Mouse (Mus musculus) forebrain, embryonic 10.5 days (tissue): ENCODE data around the gene Ccdc77. TPM values are rescaled to one million over a fixed set of nuclear protein-coding genes. Genes with fewer than 3 reads are reported as not detected.

Experiments used
- DNase-seq: peaks from one replicate; pipeline ENCODE4 v3.0.0-alpha.2; 2017; ENCODE audit warnings: low spot score; ENCODE audit errors: extremely low spot score
- H3K27ac ChIP-seq: fragments of 300-500 bp; sonication (generic); 2 replicates; pipeline ENCODE4 v1.5.1; 2016; ENCODE audit warnings: mild to moderate bottlenecking
- H3K27me3 ChIP-seq: fragments of 300-500 bp; sonication (generic); 2 replicates; pipeline ENCODE4 v1.6.1; 2016; ENCODE audit warnings: mild to moderate bottlenecking; ENCODE audit not compliant: poor library complexity, severe bottlenecking
- H3K36me3 ChIP-seq: fragments of 300-500 bp; sonication (generic); replicated peaks from 2 replicates; pipeline ENCODE4 v1.6.1; 2016; ENCODE audit warnings: mild to moderate bottlenecking, moderate library complexity
- H3K4me1 ChIP-seq: fragments of 300-500 bp; sonication (generic); 2 replicates; pipeline ENCODE4 v1.6.1; 2016
- H3K4me3 ChIP-seq: fragments of 300-500 bp; sonication (generic); 2 replicates; pipeline ENCODE4 v1.5.1; 2016; ENCODE audit warnings: mild to moderate bottlenecking, moderate library complexity
- H3K9me3 ChIP-seq: fragments of 300-500 bp; sonication (generic); 2 replicates; pipeline ENCODE4 v1.6.1; 2016; ENCODE audit warnings: mild to moderate bottlenecking, moderate library complexity
- WGBS: fragments of 180-500 bp; shearing (Covaris S2); methylation state at CpG from one replicate; pipeline ENCODE4 v1.1.7; 2016; 5-methylcytosine and 5-hydroxymethylcytosine counted together
- polyA plus RNA-seq: library from polyadenylated mRNA; unstranded; fragments of >200 nt; fragmentation: Nextera tagmentation; extraction: Ambion mirVana; gene quantifications from 2 replicates; pipeline ENCODE4 v1.2.1, GENCODE M21; 2016

Ccdc77 gene
- polyA plus RNA-seq, 1 experiment from 2014 or later, result 28.6 TPM

DNA sequence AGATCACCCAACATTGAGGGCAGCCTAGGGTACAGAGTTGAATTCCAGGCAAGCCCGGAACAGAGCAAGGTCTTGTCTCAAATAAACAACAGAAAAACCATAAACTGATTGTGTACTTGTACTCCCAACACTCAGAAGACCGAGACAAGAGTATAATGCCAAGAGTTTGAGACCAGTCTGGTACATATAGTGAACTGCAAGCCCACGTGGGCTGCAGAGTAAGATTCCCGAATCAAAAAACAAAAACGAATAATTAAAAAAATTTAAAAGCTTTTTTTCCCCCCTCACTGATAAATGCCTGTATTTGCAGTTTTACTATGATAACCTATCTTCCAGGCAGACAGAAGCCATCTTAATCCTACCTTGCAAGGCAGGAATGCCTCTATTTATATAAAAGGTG, 7.7 kb downstream of the Ccdc77 start:
- Histone ChIP-seq H3K4me3 (peak overlapping the region; percentile 73), H3K9me3 (no peaks in the 10 kb centered on the region), H3K27ac (peak overlapping the region; percentile 89), H3K27me3 (no peaks in the 10 kb centered on the region), H3K36me3 (peaks cover 23% of the 10 kb centered on the region), H3K4me1 (peaks cover 13% of the 10 kb centered on the region)
- DNase-seq, result no peak
- WGBS, result 47% methylated on average over 5 of the region's 5 CpGs

GRCm38 (mm10) chr6:120349018-120349417, 15.2 kb downstream of the Ccdc77 start:
- H3K9me3 ChIP-seq, result no peaks in the 10 kb centered on the region
- no peaks in the 10 kb centered on the region for H3K4me1 ChIP-seq
- WGBS, result 94% methylated on average over 3 of the region's 3 CpGs
- no peak overlapping the region for H3K4me3 ChIP-seq
- no peak for DNase-seq
- H3K27ac ChIP-seq, result no peak overlapping the region
- H3K27me3 ChIP-seq, result no peaks in the 10 kb centered on the region
- H3K36me3 ChIP-seq, result peaks cover 91% of the 10 kb centered on the region

- WGBS, result 68% methylated on average over 1 of the region's 1 CpGs
Observed at GRCm38 (mm10) chr6:120343992-120344391, 20.2 kb downstream of the Ccdc77 start.

DNA sequence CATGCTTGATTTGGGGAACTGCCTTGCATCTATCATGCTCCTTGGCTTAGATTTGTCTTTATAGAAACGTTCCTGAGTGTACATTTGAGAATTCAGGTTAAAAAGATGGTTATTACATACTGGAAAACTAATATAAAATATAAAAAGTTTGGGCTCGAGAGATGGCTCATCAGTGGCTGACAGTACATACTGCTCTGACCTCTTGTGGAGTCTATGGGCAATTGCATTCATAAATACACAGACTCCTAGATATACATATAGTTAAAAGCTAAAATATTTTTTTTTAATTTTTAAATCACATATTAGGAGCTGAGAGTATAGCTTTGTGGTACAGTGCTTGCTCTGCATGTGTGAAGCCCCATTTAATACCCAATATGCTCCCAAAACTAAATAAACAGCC, 31.8 kb downstream of the Ccdc77 start:
- no peak for DNase-seq
- no peak overlapping the region for H3K4me3 ChIP-seq
- H3K36me3 ChIP-seq, result peaks cover 92% of the 10 kb centered on the region
- H3K27me3 ChIP-seq, result no peaks in the 10 kb centered on the region
- 83% methylated on average over 2 of the region's 2 CpGs for WGBS
- no peak overlapping the region for H3K27ac ChIP-seq
- no peaks in the 10 kb centered on the region for H3K9me3 ChIP-seq
- no peaks in the 10 kb centered on the region for H3K4me1 ChIP-seq

More at GRCm38 (mm10) chr6:120343992-120344391, 20.2 kb downstream of the Ccdc77 start:
- H3K27ac ChIP-seq, result no peak overlapping the region
- H3K27me3 ChIP-seq, result no peaks in the 10 kb centered on the region
- peaks cover 97% of the 10 kb centered on the region for H3K36me3 ChIP-seq
- DNase-seq, result no peak
- H3K9me3 ChIP-seq, result no peaks in the 10 kb centered on the region
- no peaks in the 10 kb centered on the region for H3K4me1 ChIP-seq
- no peak overlapping the region for H3K4me3 ChIP-seq

- Histone ChIP-seq H3K36me3 (peaks cover 38% of the 10 kb centered on the region), H3K27ac (no peak overlapping the region), H3K4me3 (no peak overlapping the region), H3K4me1 (no peaks in the 10 kb centered on the region), H3K9me3 (no peaks in the 10 kb centered on the region), H3K27me3 (no peaks in the 10 kb centered on the region)
- DNase-seq, result peak; percentile 43
- WGBS, result 32% methylated on average over 6 of the region's 6 CpGs
Observed at GRCm38 (mm10) chr6:120324295-120324927, 39.8 kb downstream of the Ccdc77 start.

DNA sequence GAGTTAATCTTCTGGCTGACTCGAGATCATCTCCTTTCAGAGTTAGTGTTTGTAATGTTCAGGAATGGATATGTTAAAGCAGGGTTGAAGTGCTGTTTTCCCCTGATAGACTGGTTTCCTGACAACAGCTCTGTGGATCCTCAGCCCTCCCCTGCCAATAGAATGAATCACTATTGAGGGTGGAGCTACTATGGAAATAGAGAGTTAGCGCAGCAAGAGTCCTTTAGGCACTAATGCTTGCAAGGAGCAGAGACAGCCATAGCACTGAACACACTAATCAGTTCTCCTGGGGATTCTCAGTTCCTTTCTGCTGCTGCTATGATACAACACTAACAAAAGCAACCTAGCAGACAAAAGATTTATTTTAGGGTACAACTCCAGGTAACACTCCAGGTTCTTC, 43.8 kb downstream of the Ccdc77 start:
- no peak for DNase-seq
- WGBS, result 79% methylated on average over 2 of the region's 2 CpGs
- Histone ChIP-seq H3K4me3 (no peak overlapping the region), H3K27ac (no peak overlapping the region), H3K27me3 (no peaks in the 10 kb centered on the region), H3K36me3 (peaks cover 18% of the 10 kb centered on the region), H3K9me3 (no peaks in the 10 kb centered on the region), H3K4me1 (no peaks in the 10 kb centered on the region)

- Histone ChIP-seq H3K4me3 (no peak overlapping the region), H3K9me3 (no peaks in the 10 kb centered on the region), H3K27me3 (no peaks in the 10 kb centered on the region), H3K27ac (no peak overlapping the region), H3K36me3 (peaks cover 9% of the 10 kb centered on the region), H3K4me1 (no peaks in the 10 kb centered on the region)
- no peak for DNase-seq
- 92% methylated on average over 9 of the region's 9 CpGs for WGBS
Observed at GRCm38 (mm10) chr6:120319129-120319528, 45.0 kb downstream of the Ccdc77 start.

DNA sequence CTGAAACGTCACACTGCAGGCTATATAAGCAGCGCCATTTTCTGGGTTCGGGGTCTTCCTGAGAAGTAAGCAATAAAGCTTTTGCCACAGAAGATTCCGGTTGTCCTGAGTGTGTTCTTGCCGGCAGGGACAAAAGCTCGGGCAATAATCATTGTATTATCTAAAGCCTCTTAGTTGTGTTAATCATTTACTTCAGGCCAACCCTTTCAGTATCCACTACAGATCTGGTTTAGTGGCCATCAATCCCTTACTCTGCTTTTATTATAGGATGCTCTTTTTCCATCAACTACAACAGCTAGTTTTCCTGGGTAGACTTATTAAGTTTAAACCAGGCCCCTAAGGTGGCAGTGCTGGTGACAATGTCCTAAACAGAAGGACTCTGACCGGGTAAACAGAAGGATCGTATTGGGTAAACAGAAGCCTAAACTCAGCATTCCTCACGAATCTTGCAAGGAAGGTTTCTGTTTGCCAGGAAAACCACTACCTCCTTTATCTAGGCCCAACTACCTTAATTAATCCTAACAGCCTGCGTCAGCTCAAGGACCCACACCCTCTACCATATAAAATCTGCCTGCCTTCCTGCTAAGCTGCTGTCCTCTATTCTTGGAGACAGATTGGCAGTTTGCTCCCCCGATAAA, 45.8 kb downstream of the Ccdc77 start:
- Histone ChIP-seq H3K36me3 (peaks cover 2% of the 10 kb centered on the region; the same call in 1 of the 2 replicates), H3K4me3 (no peak overlapping the region), H3K4me1 (no peaks in the 10 kb centered on the region), H3K9me3 (no peaks in the 10 kb centered on the region), H3K27ac (no peak overlapping the region), H3K27me3 (no peaks in the 10 kb centered on the region)
- DNase-seq, result no peak
- WGBS, result 88% methylated on average over 11 of the region's 11 CpGs

GRCm38 (mm10) chr6:120312443-120312842, 51.7 kb downstream of the Ccdc77 start:
- Histone ChIP-seq H3K36me3 (no peaks in the 10 kb centered on the region), H3K27ac (no peak overlapping the region), H3K4me1 (no peaks in the 10 kb centered on the region), H3K4me3 (no peak overlapping the region), H3K27me3 (no peaks in the 10 kb centered on the region), H3K9me3 (no peaks in the 10 kb centered on the region)
- DNase-seq, result no peak
- 86% methylated on average over 5 of the region's 5 CpGs for WGBS

DNA sequence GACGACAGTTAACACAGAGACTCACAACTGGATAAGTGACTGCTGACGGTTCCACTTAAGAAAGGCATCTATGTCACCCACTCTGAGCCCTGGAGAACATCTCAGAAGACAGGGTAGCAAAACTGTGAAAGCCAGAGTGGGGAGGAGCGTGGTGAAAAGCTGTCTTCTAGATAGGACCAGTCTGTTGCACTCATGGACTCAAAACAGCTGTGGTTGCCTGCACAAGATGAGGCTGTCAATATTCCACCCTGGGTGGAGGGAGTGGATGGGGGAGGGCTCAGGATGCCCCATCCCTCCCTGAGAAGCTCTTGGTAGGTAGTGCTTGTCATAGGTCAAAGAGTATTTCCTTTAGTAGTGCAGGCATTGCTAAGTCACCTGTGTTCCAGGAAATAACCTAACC, 54.4 kb downstream of the Ccdc77 start:
- H3K4me1 ChIP-seq, result no peaks in the 10 kb centered on the region
- WGBS, result 85% methylated on average over 3 of the region's 3 CpGs

DNA sequence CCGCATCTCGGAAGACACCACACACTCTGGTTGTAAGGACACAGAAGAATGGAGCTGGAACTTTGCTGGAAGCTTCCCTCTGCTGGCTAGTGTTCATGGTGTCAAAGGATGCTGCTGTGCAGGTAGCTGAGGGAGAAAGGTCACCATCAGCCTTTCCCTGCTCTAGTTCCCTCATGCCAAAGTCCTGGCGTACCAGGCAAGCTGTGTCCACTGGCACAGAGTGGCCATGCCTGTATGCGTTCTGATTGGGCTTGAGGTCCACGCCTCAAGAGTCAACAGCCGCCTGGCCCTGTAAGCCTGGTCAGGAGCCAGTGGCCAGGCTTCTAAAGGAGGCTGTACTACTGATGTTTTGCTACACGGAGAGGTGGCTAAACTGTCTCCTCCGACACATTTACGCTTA, 54.8 kb downstream of the Ccdc77 start:
- DNase-seq, result no peak
- 89% methylated on average over 9 of the region's 9 CpGs for whole genome bisulfite sequencing

More for the DNA sequence above, 54.4 kb downstream of the Ccdc77 start:
- Histone ChIP-seq H3K36me3 (no peaks in the 10 kb centered on the region), H3K27ac (no peak overlapping the region), H3K9me3 (no peaks in the 10 kb centered on the region), H3K27me3 (no peaks in the 10 kb centered on the region), H3K4me3 (no peak overlapping the region)
- no peak for DNase-seq

DNA sequence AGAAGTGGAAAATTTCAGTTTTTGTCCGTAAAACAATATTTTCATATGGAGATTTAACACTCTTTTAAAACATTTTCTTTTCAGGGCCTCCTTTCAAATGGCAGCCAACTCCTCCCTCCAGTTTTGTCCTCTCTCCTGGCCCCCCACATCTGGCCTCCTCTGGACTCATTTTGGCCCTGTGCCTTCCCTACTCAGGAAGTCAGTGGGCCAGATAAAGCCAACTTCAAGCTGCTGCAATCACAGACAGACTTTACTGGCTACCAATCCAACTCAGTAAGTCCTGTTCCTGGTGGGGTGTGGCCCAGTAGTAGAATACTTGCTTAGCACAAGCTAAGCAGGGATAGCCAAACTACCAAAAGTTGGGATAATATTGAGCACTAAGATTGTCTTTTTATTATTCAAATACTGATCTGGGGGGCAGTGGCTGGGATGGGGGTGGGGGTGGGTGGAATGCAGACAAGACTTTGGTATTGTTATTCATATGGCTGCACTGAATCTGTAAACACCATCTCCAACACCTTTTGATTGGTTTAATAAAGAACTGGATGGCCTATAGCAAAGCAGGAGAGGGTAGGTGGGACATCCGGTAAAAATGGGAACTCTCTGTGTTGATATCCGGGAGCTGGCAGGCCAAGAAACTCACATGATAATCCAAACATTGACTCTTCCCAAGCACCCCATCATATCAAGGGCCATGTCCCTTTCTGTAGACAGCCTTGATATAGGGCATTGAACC, 57.1 kb downstream of the Ccdc77 start:
- H3K27me3 ChIP-seq, result peaks cover 6% of the 10 kb centered on the region
- H3K4me1 ChIP-seq, result 0 out of 2 replicates have a peak, but pooled peaks cover 6% of the 10 kb centered on the region
- H3K27ac ChIP-seq, result no peak overlapping the region
- 86% methylated on average over 3 of the region's 3 CpGs for WGBS
- H3K9me3 ChIP-seq, result no peaks in the 10 kb centered on the region
- no peak for DNase-seq
- no peak overlapping the region for H3K4me3 ChIP-seq
- H3K36me3 ChIP-seq, result no peaks in the 10 kb centered on the region

More for the DNA sequence above, 54.8 kb downstream of the Ccdc77 start:
- Histone ChIP-seq H3K4me3 (no peak overlapping the region), H3K27me3 (no peaks in the 10 kb centered on the region), H3K36me3 (no peaks in the 10 kb centered on the region), H3K27ac (no peak overlapping the region), H3K4me1 (no peaks in the 10 kb centered on the region), H3K9me3 (no peaks in the 10 kb centered on the region)

DNA sequence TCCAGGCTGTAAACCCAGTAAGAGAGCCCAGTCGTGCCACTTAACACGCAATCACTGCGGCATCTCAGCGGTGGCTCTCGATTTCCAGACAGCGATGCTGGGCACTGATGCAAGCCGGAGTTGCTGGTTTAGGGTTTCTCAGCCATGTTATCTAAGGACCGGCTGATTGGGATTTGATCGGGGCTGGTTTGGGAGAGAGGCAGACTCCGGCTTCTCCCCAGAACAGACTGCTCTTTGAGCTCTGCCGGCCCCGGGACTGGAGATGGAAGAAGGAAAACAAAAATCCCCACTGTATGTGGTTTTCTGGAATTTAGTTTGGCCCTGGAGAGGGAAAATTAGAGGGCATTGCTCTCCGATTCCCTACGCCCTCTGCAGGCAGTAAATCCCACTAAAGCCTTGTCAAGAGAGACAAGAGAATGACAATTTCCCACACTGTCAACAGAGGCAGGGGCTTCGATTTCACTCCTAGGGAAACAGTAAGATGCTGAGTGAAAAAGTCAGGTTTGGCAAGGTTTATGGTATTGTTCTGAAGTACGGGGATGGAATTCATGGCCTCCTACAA, 61.3 kb downstream of the Ccdc77 start:
- 26% methylated on average over 16 of the region's 16 CpGs for WGBS
- no peaks in the 10 kb centered on the region for H3K9me3 ChIP-seq
- peak overlapping the region; percentile 29 for H3K4me3 ChIP-seq
- 0 out of 2 replicates have a peak, but pooled peaks cover 6% of the 10 kb centered on the region for H3K4me1 ChIP-seq
- peak; percentile 18 for DNase-seq
- no peak overlapping the region for H3K27ac ChIP-seq
- H3K36me3 ChIP-seq, result no peaks in the 10 kb centered on the region
- H3K27me3 ChIP-seq, result peaks cover 10% of the 10 kb centered on the region
